Mouse (Mus musculus): ENCODE measurements around the gene Gas6. TPM values are rescaled to one million over a fixed set of nuclear protein-coding genes. Genes with fewer than 3 reads are reported as not detected.

Gas6 gene
- polyA plus RNA-seq, 1 experiment from 2014 or later = 53.8 TPM

DNA sequence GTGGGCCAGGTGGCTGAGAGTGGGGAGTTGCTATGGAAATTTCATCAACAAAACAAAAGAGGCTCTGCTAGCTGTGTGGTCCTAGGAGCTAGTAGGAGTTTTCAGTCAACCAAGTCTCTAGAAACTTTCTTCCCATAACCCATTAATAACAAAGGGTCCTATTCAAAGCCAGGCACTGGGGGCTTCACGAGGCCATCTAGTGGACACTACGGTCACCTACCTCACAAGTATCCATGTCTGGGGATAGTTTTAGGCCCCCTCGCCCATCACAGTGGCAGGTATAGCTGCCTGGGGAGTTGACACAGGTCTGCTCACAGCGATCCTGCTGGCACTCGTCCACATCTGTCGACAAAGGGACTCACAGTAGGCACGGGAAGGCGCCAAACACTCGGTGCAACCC is 18.4 kb downstream of the Gas6 start:
- WGBS = 55% methylated on average over 9 of the region's 9 CpGs
- no peak overlapping the region for H3K9ac ChIP-seq
- H3K9me3 ChIP-seq = no peaks in the 10 kb centered on the region
- H3K27ac ChIP-seq (replicated peaks) = no peak overlapping the region
- H3K4me1 ChIP-seq (replicated peaks) = no peaks in the 10 kb centered on the region
- ATAC-seq (ENCODE audit: low FRiP score, low read depth) = no peak
- H3K4me3 ChIP-seq = no peak overlapping the region
- H3K36me3 ChIP-seq = peaks cover 23% of the 10 kb centered on the region; the same call in 1 of the 2 replicates
- H3K27me3 ChIP-seq = no peaks in the 10 kb centered on the region
- H3K4me2 ChIP-seq = no peak overlapping the region

DNA sequence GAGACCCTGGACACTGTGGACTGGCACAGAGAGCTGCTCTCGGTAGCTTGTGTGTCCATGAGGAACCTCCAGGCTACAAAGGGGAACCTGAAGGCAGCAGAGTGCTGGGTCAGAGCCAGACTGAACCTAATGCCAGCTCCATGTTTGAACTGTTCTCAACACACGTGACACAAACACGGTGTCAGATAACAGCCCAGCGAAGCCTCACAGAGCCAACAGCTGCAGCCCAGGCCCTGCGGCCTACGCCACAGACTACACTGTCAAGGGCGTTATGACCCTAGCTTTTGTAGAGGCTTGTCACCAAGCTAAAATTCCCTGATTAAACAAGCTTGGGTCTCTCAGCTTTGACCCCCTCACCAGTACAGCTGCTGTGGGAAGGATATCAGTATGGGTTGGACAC is 22.0 kb downstream of the Gas6 start:
- H3K36me3 ChIP-seq = peaks cover 24% of the 10 kb centered on the region
- no peaks in the 10 kb centered on the region for H3K4me1 ChIP-seq (replicated peaks)
- no peak overlapping the region for H3K4me2 ChIP-seq
- ATAC-seq (ENCODE audit: low FRiP score, low read depth) = no peak
- no peaks in the 10 kb centered on the region for H3K9me3 ChIP-seq
- no peak overlapping the region for H3K4me3 ChIP-seq
- no peak overlapping the region for H3K9ac ChIP-seq
- H3K27ac ChIP-seq (replicated peaks) = no peak overlapping the region
- 83% methylated on average over 7 of the region's 7 CpGs for WGBS
- H3K27me3 ChIP-seq = no peaks in the 10 kb centered on the region

DNA sequence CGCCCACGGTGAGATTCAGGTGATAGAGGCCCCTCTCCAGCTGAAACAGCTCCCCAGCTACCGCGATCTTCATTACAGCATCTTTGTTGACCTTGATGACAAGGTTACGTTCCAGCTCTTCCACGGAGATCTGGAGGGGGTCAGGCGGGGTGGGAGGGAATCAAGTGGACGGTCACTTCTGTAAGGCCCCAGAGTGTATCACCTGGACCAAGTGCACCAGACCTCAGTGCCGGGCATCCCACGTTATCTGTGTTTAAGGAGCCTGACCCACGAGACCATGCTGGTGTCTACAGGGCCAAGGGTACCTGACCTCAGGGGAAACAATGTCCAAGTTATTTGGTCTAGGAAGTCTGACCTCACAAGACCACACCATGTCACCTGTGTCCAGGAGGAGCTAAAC is 22.8 kb downstream of the Gas6 start:
- Histone ChIP-seq H3K4me3 (no peak overlapping the region), H3K27me3 (no peaks in the 10 kb centered on the region), H3K4me1 (replicated peaks) (no peaks in the 10 kb centered on the region), H3K27ac (replicated peaks) (no peak overlapping the region), H3K4me2 (no peak overlapping the region), H3K9me3 (no peaks in the 10 kb centered on the region), H3K9ac (no peak overlapping the region), H3K36me3 (peaks cover 25% of the 10 kb centered on the region)
- ATAC-seq (ENCODE audit: low FRiP score, low read depth) = no peak
- WGBS = 93% methylated on average over 11 of the region's 11 CpGs

DNA sequence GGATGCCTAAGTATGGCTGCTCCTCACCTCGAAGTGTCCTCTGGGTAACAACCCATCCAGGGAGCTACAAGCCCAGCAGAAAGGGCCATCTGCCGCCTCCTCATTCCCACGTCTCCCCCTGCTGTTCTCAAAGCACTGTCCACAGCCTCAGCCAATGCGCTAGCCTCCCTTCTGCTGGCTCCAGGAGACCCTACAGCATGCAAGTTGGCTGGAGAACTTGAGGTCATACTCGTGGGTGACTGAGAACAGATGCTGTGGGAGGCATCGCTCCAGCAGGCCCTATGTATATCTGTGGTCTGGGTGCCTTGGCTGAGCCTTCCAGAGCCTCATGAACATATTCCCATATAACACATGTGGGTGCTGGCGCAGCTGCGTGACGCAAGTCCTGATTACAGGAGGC is 25.6 kb downstream of the Gas6 start:
- no peak overlapping the region for H3K27ac ChIP-seq (replicated peaks)
- H3K4me2 ChIP-seq = no peak overlapping the region
- H3K27me3 ChIP-seq = no peaks in the 10 kb centered on the region
- no peak overlapping the region for H3K4me3 ChIP-seq
- 83% methylated on average over 9 of the region's 9 CpGs for WGBS
- ATAC-seq (ENCODE audit: low FRiP score, low read depth) = peak; percentile 27; the same call in 1 of the 2 replicates
- H3K4me1 ChIP-seq (replicated peaks) = no peaks in the 10 kb centered on the region
- peaks cover 27% of the 10 kb centered on the region for H3K36me3 ChIP-seq
- H3K9me3 ChIP-seq = no peaks in the 10 kb centered on the region
- no peak overlapping the region for H3K9ac ChIP-seq

DNA sequence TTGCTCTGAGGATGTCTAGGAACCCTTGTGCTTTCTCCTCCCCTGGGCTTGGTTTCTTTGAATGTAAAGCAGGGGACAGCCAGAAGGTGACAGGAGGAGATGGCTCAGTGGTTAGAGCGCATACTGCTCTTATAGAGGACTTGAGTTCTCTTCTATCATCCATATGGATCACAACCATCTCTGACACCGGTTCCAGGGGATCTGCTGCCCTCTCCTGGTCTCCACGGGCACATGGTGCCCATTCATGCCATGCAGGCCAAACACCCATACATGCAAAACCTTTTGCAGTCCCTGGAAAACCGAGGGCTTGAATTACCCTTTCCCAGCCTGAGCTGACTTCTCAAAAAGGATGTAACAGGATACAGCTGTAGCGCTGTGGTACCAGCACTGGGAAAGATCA is 27.3 kb downstream of the Gas6 start:
- H3K9ac ChIP-seq = no peak overlapping the region
- H3K27ac ChIP-seq (replicated peaks) = no peak overlapping the region
- no peaks in the 10 kb centered on the region for H3K27me3 ChIP-seq

DNA sequence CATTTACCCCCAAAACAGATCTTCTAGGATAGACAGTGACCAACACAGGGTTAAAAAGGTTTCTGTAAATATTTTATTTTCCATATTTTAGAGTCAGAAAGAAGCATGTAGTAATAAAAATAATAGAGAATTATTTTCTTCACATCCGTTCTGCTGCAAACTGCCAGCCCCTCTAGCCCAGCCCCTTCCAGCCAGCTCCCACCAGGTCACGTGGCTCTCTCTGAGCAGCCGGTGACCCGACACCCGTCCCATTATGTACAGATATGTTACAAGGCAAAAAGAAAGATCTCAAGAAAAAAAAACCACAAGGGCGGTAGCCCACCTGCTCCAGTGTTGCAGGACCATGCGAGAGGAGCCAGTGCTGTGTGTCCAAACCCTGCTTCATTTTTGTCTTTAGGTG is 29.0 kb downstream of the Gas6 start:
- Histone ChIP-seq H3K4me2 (no peak overlapping the region), H3K9ac (no peak overlapping the region), H3K9me3 (no peaks in the 10 kb centered on the region), H3K36me3 (peaks cover 13% of the 10 kb centered on the region; the same call in 1 of the 2 replicates), H3K27me3 (no peaks in the 10 kb centered on the region), H3K4me3 (no peak overlapping the region), H3K27ac (replicated peaks) (no peak overlapping the region), H3K4me1 (replicated peaks) (no peaks in the 10 kb centered on the region)
- WGBS = 62% methylated on average over 7 of the region's 7 CpGs
- ATAC-seq (ENCODE audit: low FRiP score, low read depth) = no peak

More for the DNA sequence above, 27.3 kb downstream of the Gas6 start:
- H3K36me3 ChIP-seq = peaks cover 18% of the 10 kb centered on the region; the same call in 1 of the 2 replicates
- WGBS = 71% methylated on average over 5 of the region's 5 CpGs
- H3K4me2 ChIP-seq = no peak overlapping the region
- ATAC-seq (ENCODE audit: low FRiP score, low read depth) = no peak
- H3K9me3 ChIP-seq = no peaks in the 10 kb centered on the region
- H3K4me1 ChIP-seq (replicated peaks) = no peaks in the 10 kb centered on the region
- no peak overlapping the region for H3K4me3 ChIP-seq

- Histone ChIP-seq H3K4me2 (no peak overlapping the region), H3K9me3 (no peaks in the 10 kb centered on the region), H3K27ac (replicated peaks) (no peak overlapping the region), H3K9ac (no peak overlapping the region), H3K27me3 (no peaks in the 10 kb centered on the region), H3K36me3 (peaks cover 7% of the 10 kb centered on the region; the same call in 1 of the 2 replicates), H3K4me1 (replicated peaks) (no peaks in the 10 kb centered on the region), H3K4me3 (no peak overlapping the region)
- no peak for ATAC-seq (ENCODE audit: low FRiP score, low read depth)
- 72% methylated on average over 10 of the region's 10 CpGs for WGBS
Measured at GRCm38 (mm10) chr8:13462392-13462791, 31.9 kb downstream of the Gas6 start.

- Histone ChIP-seq H3K4me1 (replicated peaks) (no peaks in the 10 kb centered on the region), H3K27me3 (no peaks in the 10 kb centered on the region), H3K9me3 (no peaks in the 10 kb centered on the region), H3K9ac (no peak overlapping the region), H3K27ac (replicated peaks) (no peak overlapping the region), H3K4me2 (no peak overlapping the region), H3K4me3 (no peak overlapping the region), H3K36me3 (peaks cover 6% of the 10 kb centered on the region; the same call in 1 of the 2 replicates)
- ATAC-seq (ENCODE audit: low FRiP score, low read depth) = no peak
- WGBS = 36% methylated on average over 4 of the region's 4 CpGs
Measured at GRCm38 (mm10) chr8:13461843-13462242, 32.4 kb downstream of the Gas6 start.

GRCm38 (mm10) chr8:13461085-13461765 is 33.1 kb downstream of the Gas6 start:
- no peaks in the 10 kb centered on the region for H3K27me3 ChIP-seq
- H3K4me2 ChIP-seq = no peak overlapping the region
- no peak overlapping the region for H3K27ac ChIP-seq (replicated peaks)
- H3K4me3 ChIP-seq = no peak overlapping the region
- no peak overlapping the region for H3K9ac ChIP-seq
- ATAC-seq (ENCODE audit: low FRiP score, low read depth) = no peak
- 80% methylated on average over 17 of the region's 17 CpGs for WGBS
- no peaks in the 10 kb centered on the region for H3K9me3 ChIP-seq
- peaks cover 2% of the 10 kb centered on the region; the same call in 1 of the 2 replicates for H3K36me3 ChIP-seq
- no peaks in the 10 kb centered on the region for H3K4me1 ChIP-seq (replicated peaks)

DNA sequence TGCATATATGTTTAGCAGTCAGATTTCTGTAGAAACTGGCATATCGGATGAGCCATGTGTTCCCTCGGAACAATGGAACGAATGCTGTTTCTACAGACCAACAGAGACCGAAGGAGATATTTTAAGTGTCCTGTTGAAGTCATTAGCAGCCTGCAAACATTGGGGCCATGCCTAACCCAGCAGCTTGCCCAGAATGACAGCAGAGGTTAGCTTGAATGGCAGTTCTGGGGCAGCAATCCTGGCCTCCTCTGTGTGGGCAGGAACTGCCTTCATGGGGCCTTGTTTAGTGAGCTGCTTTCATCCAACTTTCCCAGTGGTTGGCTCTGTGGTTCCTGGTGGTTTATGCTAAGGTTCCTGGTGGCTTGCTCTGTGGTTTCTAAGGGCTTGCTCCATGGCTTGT is 34.9 kb downstream of the Gas6 start:
- 96% methylated on average over 4 of the region's 4 CpGs for WGBS
- no peaks in the 10 kb centered on the region for H3K36me3 ChIP-seq

GRCm38 (mm10) chr8:13455295-13455694 is 39.0 kb downstream of the Gas6 start:
- WGBS = 38% methylated on average over 2 of the region's 2 CpGs

More for the DNA sequence above, 34.9 kb downstream of the Gas6 start:
- Histone ChIP-seq H3K4me3 (no peak overlapping the region), H3K9me3 (no peaks in the 10 kb centered on the region), H3K27ac (replicated peaks) (no peak overlapping the region), H3K27me3 (no peaks in the 10 kb centered on the region), H3K9ac (no peak overlapping the region), H3K4me2 (no peak overlapping the region), H3K4me1 (replicated peaks) (peaks cover 4% of the 10 kb centered on the region)
- no peak for ATAC-seq (ENCODE audit: low FRiP score, low read depth)

GRCm38 (mm10) chr8:13454341-13455113 is 39.8 kb downstream of the Gas6 start:
- Histone ChIP-seq H3K4me1 (replicated peaks) (peaks cover 10% of the 10 kb centered on the region), H3K27me3 (no peaks in the 10 kb centered on the region), H3K9me3 (no peaks in the 10 kb centered on the region), H3K36me3 (no peaks in the 10 kb centered on the region), H3K27ac (replicated peaks) (peak overlapping the region; percentile 25; the same call in 1 of the 2 replicates), H3K9ac (no peak overlapping the region), H3K4me2 (no peak overlapping the region), H3K4me3 (no peak overlapping the region)
- 47% methylated on average over 8 of the region's 8 CpGs for WGBS
- ATAC-seq (ENCODE audit: low FRiP score, low read depth) = peak; percentile 85

More at GRCm38 (mm10) chr8:13455295-13455694, 39.0 kb downstream of the Gas6 start:
- no peak overlapping the region for H3K27ac ChIP-seq (replicated peaks)
- no peaks in the 10 kb centered on the region for H3K36me3 ChIP-seq
- no peaks in the 10 kb centered on the region for H3K27me3 ChIP-seq
- ATAC-seq (ENCODE audit: low FRiP score, low read depth) = peak; percentile 63; the same call in 1 of the 2 replicates
- no peak overlapping the region for H3K4me2 ChIP-seq
- no peak overlapping the region for H3K9ac ChIP-seq
- peaks cover 10% of the 10 kb centered on the region for H3K4me1 ChIP-seq (replicated peaks)
- no peak overlapping the region for H3K4me3 ChIP-seq
- no peaks in the 10 kb centered on the region for H3K9me3 ChIP-seq

Measured in hindbrain, embryonic 15.5 days (tissue).